Mouse (Mus musculus): ENCODE data around the gene Galnt18. TPM values are rescaled to one million over a fixed set of nuclear protein-coding genes. Genes with fewer than 3 reads are reported as not detected.
A peak's percentile ranks its signal among the peaks of the same experiment; 100 is the strongest.

The Galnt18 gene
- polyA plus RNA-seq, 1 experiment = 21.9 TPM

- DNase-seq = no peak
- 64% methylated on average over 5 of the region's 5 CpGs for WGBS
- H3K4me1 ChIP-seq (ENCODE audit: control insufficient read depth, insufficient read depth, low read length) = peaks cover 7% of the 10 kb centered on the region; the same call in 1 of the 2 replicates
- H3K27ac ChIP-seq (ENCODE audit: insufficient read depth, low read length) = no peak overlapping the region
- no peaks in the 10 kb centered on the region for H3K27me3 ChIP-seq (ENCODE audit: control insufficient read depth, insufficient read depth, low read length)
- H3K4me3 ChIP-seq (replicated peaks; ENCODE audit: insufficient read depth, low read depth, low read length) = no peak overlapping the region
- TF ChIP-seq POLR2A (IDR thresholded peaks at IDR 0.05; ENCODE audit: borderline replicate concordance, insufficient read depth, low read length) (no peak), CTCF (IDR thresholded peaks at IDR 0.05; ENCODE audit: borderline replicate concordance, insufficient read depth, low read depth, low read length) (no peak)
These were observed 20.3 kb upstream of the Galnt18 start for GRCm38 (mm10) chr7:111800120-111800519.

- TF ChIP-seq CTCF (IDR thresholded peaks at IDR 0.05; ENCODE audit: borderline replicate concordance, insufficient read depth, low read depth, low read length) (no peak), POLR2A (IDR thresholded peaks at IDR 0.05; ENCODE audit: borderline replicate concordance, insufficient read depth, low read length) (no peak)
- H3K4me3 ChIP-seq (replicated peaks; ENCODE audit: insufficient read depth, low read depth, low read length) = no peak overlapping the region
- no peak overlapping the region for H3K27ac ChIP-seq (ENCODE audit: insufficient read depth, low read length)
- no peaks in the 10 kb centered on the region for H3K27me3 ChIP-seq (ENCODE audit: control insufficient read depth, insufficient read depth, low read length)
- peaks cover 7% of the 10 kb centered on the region; the same call in 1 of the 2 replicates for H3K4me1 ChIP-seq (ENCODE audit: control insufficient read depth, insufficient read depth, low read length)
- 23% methylated on average over 5 of the region's 5 CpGs for WGBS
- DNase-seq = peak in 1 of 2 experiments; percentile 68
These were observed 19.2 kb upstream of the Galnt18 start for GRCm38 (mm10) chr7:111799021-111799420.

- Histone ChIP-seq H3K27ac (ENCODE audit: insufficient read depth, low read length) (no peak overlapping the region), H3K27me3 (ENCODE audit: control insufficient read depth, insufficient read depth, low read length) (no peaks in the 10 kb centered on the region), H3K4me3 (replicated peaks; ENCODE audit: insufficient read depth, low read depth, low read length) (no peak overlapping the region), H3K4me1 (ENCODE audit: control insufficient read depth, insufficient read depth, low read length) (peaks cover 7% of the 10 kb centered on the region; the same call in 1 of the 2 replicates)
- 89% methylated on average over 13 of the region's 13 CpGs for whole genome bisulfite sequencing
- TF ChIP-seq POLR2A (IDR thresholded peaks at IDR 0.05; ENCODE audit: borderline replicate concordance, insufficient read depth, low read length) (no peak), CTCF (IDR thresholded peaks at IDR 0.05; ENCODE audit: borderline replicate concordance, insufficient read depth, low read depth, low read length) (no peak)
- DNase-seq = no peak
These were observed 17.7 kb upstream of the Galnt18 start for GRCm38 (mm10) chr7:111797337-111798010.

- Histone ChIP-seq H3K27me3 (ENCODE audit: control insufficient read depth, insufficient read depth, low read length) (no peaks in the 10 kb centered on the region), H3K4me3 (replicated peaks; ENCODE audit: insufficient read depth, low read depth, low read length) (no peak overlapping the region), H3K27ac (ENCODE audit: insufficient read depth, low read length) (no peak overlapping the region), H3K4me1 (ENCODE audit: control insufficient read depth, insufficient read depth, low read length) (peaks cover 7% of the 10 kb centered on the region; the same call in 1 of the 2 replicates)
- no peak for DNase-seq
- TF ChIP-seq POLR2A (IDR thresholded peaks at IDR 0.05; ENCODE audit: borderline replicate concordance, insufficient read depth, low read length) = no peak
- no peak for TF ChIP-seq CTCF (IDR thresholded peaks at IDR 0.05; ENCODE audit: borderline replicate concordance, insufficient read depth, low read depth, low read length)
These were observed 15.3 kb upstream of the Galnt18 start for GRCm38 (mm10) chr7:111795059-111795458.

GRCm38 (mm10) chr7:111792154-111792553, 12.4 kb upstream of the Galnt18 start:
- DNase-seq = no peak
- no peak overlapping the region for H3K27ac ChIP-seq (ENCODE audit: insufficient read depth, low read length)
- H3K4me1 ChIP-seq (ENCODE audit: control insufficient read depth, insufficient read depth, low read length) = no peaks in the 10 kb centered on the region
- no peaks in the 10 kb centered on the region for H3K27me3 ChIP-seq (ENCODE audit: control insufficient read depth, insufficient read depth, low read length)
- 96% methylated on average over 3 of the region's 3 CpGs for WGBS
- TF ChIP-seq POLR2A (IDR thresholded peaks at IDR 0.05; ENCODE audit: borderline replicate concordance, insufficient read depth, low read length) (no peak), CTCF (IDR thresholded peaks at IDR 0.05; ENCODE audit: borderline replicate concordance, insufficient read depth, low read depth, low read length) (no peak)
- H3K4me3 ChIP-seq (replicated peaks; ENCODE audit: insufficient read depth, low read depth, low read length) = no peak overlapping the region

- Histone ChIP-seq H3K4me1 (ENCODE audit: control insufficient read depth, insufficient read depth, low read length) (no peaks in the 10 kb centered on the region), H3K27me3 (ENCODE audit: control insufficient read depth, insufficient read depth, low read length) (no peaks in the 10 kb centered on the region), H3K27ac (ENCODE audit: insufficient read depth, low read length) (no peak overlapping the region), H3K4me3 (replicated peaks; ENCODE audit: insufficient read depth, low read depth, low read length) (no peak overlapping the region)
- 46% methylated on average over 6 of the region's 6 CpGs for WGBS
- no peak for DNase-seq
- TF ChIP-seq POLR2A (IDR thresholded peaks at IDR 0.05; ENCODE audit: borderline replicate concordance, insufficient read depth, low read length) = no peak
- no peak for TF ChIP-seq CTCF (IDR thresholded peaks at IDR 0.05; ENCODE audit: borderline replicate concordance, insufficient read depth, low read depth, low read length)
These were observed 11.6 kb upstream of the Galnt18 start for GRCm38 (mm10) chr7:111791347-111791746.

GRCm38 (mm10) chr7:111787921-111788320, 8.1 kb upstream of the Galnt18 start:
- TF ChIP-seq POLR2A (IDR thresholded peaks at IDR 0.05; ENCODE audit: borderline replicate concordance, insufficient read depth, low read length) = no peak
- TF ChIP-seq CTCF (IDR thresholded peaks at IDR 0.05; ENCODE audit: borderline replicate concordance, insufficient read depth, low read depth, low read length) = no peak
- H3K27ac ChIP-seq (ENCODE audit: insufficient read depth, low read length) = no peak overlapping the region
- H3K4me1 ChIP-seq (ENCODE audit: control insufficient read depth, insufficient read depth, low read length) = no peaks in the 10 kb centered on the region
- DNase-seq = no peak
- no peak overlapping the region for H3K4me3 ChIP-seq (replicated peaks; ENCODE audit: insufficient read depth, low read depth, low read length)
- H3K27me3 ChIP-seq (ENCODE audit: control insufficient read depth, insufficient read depth, low read length) = no peaks in the 10 kb centered on the region
- WGBS = 97% methylated on average over 2 of the region's 2 CpGs

GRCm38 (mm10) chr7:111785478-111785877, 5.7 kb upstream of the Galnt18 start:
- TF ChIP-seq POLR2A (IDR thresholded peaks at IDR 0.05; ENCODE audit: borderline replicate concordance, insufficient read depth, low read length) (no peak), CTCF (IDR thresholded peaks at IDR 0.05; ENCODE audit: borderline replicate concordance, insufficient read depth, low read depth, low read length) (no peak)
- no peaks in the 10 kb centered on the region for H3K27me3 ChIP-seq (ENCODE audit: control insufficient read depth, insufficient read depth, low read length)
- no peaks in the 10 kb centered on the region; the same call in 1 of the 2 replicates for H3K4me1 ChIP-seq (ENCODE audit: control insufficient read depth, insufficient read depth, low read length)
- WGBS = 23% methylated on average over 8 of the region's 8 CpGs
- H3K4me3 ChIP-seq (replicated peaks; ENCODE audit: insufficient read depth, low read depth, low read length) = no peak overlapping the region
- no peak overlapping the region for H3K27ac ChIP-seq (ENCODE audit: insufficient read depth, low read length)
- DNase-seq = no peak
